Mouse (Mus musculus): Measurements from ENCODE around the gene Tmem19.
A peak's percentile ranks its signal among the peaks of the same experiment; 100 is the strongest.
"Not testable (repeated sequence)": the region's sequence is repeated elsewhere in the genome, so short reads cannot be mapped to it uniquely, and the experiment has no call there.

Tmem19 gene

DNA sequence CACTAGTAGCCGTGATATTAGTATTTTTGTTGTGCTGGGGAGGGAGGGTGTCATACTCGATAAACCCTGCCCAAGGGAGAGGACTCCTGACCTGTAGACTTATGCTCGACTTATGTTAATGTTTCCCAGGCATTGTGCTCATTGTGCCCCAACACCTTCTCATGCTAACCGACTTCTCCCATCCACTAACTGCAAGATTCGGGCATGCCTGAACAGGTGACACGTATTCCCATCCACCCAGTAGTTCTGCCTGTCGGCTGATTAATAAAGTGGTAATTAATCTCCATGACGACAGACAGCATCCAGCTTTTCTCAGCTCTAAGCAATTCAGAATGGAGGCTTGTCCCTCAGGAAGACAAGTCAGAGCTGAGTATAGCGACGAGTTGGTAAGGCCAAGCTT lies 13.3 kb downstream of the Tmem19 start:
- DNase-seq (ENCODE audit: low spot score): no peak

DNA sequence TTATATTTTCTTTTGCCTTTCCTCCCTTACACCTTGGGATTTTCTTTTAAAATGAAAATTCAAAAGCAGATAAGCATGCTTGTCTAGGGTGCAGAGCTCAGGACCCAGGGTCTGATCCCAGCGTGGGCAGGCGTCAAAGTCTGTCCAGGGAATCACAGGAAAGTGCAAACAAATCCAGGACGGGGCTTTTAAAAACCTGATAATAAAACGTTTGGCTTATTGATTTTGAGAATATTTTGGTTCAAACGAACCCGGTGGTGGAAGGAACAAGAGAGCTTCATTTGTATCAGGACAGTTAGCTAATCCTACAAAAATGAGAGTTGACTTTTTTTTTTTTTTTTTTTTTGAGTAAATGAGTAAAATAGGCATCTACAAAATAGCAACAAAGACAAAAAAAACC lies 14.2 kb downstream of the Tmem19 start:
- DNase-seq (ENCODE audit: low spot score): no peak

DNA sequence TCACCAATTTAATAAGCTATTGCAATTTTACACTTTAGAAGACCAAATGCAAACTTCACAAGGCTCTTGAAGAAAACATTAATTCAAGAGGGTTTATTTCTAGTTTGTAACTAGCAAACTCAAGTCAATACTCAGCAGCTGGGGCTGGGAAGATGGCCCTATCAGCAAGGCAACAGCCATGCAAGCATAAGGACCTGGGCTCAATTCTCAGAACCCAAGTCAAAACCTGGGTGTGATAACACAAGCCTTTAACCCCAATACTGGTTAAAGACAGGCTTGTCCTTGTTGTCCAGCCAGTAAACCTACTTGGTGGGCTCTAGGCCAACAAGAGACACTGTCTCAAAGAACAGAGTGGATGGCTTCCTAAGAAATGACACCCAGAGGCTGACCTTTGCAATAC lies 15.9 kb downstream of the Tmem19 start:
- no peak for DNase-seq (ENCODE audit: low spot score)

DNA sequence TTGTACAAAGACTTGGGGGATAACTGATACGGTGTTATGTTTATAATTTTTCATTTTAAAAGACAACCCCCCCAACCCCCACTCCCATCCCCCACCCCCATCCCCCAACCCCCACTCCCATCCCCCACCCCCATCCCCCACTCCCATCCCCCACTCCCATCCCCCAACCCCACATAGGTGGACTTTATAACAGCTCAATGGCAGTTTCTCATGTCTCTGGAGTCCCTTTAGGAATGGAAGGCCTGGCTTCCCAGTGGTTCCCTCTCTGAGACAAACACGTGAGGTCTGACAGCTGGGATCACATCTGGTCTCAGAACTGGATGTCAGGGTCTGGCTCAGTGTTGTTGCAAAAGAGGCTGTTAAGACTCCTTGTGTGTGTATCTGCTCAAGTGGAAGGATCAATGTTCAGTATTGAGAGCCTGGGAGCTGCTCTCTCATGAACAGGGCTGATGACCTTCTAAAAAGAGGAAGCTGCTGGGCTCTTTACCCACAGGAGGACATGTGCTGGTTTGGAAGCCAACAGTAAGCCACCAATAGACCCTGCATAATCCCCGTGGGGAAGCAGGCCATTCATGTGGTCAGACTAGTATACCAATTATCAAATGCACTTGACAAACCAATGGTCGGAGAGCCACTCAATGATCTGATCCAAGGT lies 19.4 kb downstream of the Tmem19 start:
- DNase-seq (ENCODE audit: low spot score): no peak

DNA sequence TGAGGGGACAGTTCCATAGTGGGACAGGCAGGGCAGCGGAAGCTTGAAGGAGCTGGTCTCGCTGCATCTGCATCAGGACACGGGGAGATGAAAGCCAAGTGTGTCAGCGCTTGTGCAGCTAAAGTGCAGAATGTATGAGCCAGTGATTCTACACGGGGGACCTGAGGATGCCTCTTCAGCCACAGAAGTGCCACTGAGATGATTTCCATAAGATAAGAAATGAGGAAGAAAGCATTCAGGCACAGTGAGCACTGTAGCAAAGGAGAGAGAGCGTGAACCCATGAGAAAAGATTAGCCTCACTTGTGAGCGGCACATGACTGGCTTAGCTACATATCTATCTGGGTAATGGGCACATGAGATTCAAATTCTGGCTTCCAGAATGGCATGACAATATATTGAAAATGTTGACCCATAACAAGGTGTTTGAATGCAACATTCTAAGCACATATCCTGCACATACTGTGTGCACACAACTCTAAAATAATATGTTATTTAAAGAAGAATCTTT lies 22.4 kb downstream of the Tmem19 start:
- no peak for DNase-seq (ENCODE audit: low spot score)

DNA sequence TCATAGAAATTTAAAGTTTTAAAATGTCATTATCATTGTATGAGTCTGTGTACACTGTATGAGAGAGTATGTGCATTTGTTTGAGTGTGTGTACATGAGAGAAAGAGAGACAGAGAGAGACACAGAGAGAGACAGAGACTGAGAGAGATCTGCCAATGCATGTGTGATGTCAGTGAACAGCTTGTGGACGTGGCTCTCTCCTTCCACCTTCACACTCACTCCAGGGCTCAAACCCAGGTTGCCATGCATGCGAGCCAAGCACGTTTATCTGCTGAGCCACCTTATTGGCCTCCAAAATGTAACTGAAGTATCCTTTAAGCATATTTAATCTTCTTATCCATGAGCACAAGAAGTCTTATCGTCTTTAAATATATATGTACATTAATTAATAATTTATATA lies 25.4 kb downstream of the Tmem19 start:
- DNase-seq (ENCODE audit: low spot score): no peak

DNA sequence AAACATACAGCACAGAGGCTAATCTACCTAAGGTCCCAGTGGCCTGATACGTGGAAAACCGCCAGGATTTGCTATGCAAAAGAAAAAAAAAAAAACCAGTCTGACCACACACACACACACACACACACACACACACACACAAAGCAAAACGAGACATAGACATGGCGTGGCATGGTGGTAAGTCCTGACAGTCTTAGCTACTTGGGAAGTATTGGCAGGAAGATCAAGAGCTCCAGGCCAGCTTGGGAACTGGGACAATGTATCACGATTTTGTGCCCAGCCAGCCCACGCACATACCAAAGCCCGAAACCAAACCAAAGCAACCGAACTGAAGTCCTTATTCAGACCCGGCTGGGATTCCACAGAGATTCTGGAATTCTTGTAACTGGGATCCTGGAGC lies 28.8 kb downstream of the Tmem19 start:
- no peak for DNase-seq (ENCODE audit: low spot score)

DNA sequence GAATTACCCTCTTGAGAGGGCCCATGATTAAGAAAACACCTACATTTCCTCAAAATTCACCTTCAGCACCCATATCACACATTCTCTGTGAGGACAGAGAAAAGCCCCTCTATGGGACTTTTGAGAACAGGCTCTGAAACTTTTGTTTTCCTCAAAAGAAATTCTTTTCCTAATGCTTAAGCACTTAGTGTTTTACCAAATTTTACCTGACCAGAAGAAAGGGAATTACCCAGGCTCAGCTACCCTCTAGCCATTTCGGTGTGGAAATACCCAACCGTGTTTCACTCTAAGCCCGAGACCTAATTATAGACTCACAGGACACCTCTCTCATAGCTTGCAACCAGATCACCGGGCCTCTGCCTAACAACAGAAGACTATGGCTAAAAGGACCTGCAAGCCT lies 29.3 kb downstream of the Tmem19 start:
- DNase-seq (ENCODE audit: low spot score): no peak

DNA sequence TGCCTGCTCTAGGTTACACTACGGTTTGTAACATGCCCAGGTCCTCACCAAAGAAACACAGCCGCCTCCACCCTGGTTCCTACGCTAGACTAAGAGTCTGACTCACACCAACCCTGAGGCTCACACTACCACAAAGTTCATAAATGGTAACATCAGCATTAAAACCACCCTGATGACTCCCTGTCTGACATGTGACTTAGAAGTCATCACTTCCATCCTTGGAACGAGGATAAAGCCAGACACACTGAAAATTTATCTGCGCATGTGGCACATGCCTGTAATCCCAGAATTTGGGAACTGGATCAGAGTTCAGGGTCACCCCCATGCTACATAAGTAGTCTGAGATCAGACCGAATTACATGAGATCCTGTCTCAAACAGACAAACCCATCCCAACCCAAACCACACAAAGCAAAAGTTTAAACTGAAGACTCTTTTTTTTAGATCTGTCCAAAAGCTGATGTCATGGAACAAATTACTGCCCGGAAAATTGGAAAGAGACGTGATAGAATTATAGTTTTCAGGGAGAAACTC lies 29.8 kb downstream of the Tmem19 start:
- DNase-seq (ENCODE audit: low spot score): no peak

DNA sequence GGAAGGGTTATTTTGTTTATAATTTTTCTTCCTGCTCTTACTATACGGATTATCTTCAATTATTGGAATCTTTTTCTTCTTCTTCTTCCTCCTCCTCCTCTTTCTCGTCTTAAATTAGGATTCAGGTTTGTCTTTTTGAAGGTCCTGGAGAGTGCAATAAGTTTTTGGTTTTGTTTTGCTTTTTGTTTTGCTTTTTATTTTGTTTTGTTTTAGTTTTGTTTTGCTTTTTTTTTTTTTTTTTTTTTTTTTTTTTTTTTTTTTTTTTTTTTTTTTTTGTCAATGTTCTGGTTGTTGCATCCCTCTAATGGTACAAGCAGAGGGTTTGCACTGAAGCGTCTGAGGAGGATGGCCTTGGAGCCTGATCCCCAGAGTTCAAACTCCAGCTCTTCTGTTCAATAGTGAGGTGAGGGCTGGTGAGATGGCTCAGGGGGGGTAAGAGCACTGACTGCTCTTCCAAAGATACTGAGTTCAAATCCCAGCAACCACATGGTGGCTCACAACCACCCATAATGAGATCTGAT lies 33.2 kb downstream of the Tmem19 start:
- DNase-seq (ENCODE audit: low spot score): no peak

DNA sequence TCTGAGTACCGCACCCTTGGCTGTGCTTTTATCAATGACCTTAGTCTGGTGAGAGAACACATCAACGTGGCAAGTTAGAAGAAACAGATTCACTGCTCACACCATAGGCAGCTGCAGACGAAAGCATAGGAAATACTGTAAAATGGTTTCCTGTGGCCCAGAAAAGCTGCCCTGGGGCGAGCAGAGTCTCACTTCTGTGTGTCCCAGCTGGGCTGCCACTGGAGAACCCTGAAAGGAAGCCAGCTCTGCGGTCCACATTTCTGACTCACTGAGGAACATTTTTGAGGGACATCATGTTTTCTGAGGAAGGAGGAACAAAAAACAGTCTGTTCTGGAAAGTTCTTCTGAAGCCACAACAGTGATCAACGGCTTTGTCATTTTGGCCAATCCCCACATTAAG lies 33.8 kb downstream of the Tmem19 start:
- no peak for DNase-seq (ENCODE audit: low spot score)

DNA sequence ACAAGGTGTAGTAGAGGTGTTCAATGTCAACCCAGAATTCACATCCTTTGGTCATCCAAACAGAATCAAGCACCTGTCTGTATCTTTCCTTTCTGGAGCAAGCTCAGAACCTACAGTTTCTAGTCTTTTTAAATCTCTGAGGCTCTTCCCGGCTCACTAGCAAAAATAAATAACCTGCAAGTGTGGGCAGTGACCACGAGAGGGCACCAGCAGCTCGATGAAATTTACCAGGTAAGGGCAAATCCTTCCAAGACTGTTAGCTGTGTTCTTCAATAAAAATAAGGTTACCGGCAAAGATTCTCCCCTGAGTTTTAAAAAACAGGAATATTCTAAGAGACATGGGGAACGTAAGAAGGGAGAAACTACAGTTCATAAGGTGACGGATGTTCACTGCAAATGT lies 39.0 kb downstream of the Tmem19 start:
- DNase-seq (ENCODE audit: low spot score): peak; percentile 65

DNA sequence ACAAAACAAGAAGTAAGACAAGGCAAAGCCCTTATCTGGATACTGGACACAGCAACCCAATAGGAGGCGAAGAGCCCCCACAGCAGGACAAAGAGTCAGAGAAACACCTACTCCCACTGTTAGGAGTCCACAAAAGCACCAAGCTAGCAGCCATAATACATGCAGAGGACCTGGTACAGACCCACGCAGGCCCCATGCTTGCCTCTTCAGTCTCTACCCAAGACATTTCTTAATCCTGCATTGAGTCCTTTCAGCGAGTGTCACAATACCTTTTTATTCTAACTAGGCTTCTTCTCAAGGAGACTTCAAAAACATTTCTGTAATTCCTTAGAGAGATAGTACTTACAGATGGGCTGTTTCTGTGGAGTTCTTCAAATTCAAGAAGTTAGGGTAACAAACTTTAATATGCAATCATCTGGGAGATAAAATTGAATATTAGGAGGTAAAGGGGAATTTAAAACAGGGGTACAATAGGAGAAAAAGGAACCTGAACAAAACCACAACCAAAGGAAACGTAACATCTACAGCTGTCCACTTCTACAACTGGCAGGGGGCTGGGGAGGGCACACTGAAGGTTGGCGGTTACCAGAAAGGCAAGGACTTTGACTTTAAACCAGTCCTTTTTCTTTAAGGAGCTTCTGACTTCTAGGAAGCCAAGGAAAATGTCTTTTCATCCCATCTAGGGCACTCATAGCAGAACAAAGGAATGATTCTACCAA lies 40.8 kb downstream of the Tmem19 start:
- no peak for DNase-seq (ENCODE audit: low spot score)

DNA sequence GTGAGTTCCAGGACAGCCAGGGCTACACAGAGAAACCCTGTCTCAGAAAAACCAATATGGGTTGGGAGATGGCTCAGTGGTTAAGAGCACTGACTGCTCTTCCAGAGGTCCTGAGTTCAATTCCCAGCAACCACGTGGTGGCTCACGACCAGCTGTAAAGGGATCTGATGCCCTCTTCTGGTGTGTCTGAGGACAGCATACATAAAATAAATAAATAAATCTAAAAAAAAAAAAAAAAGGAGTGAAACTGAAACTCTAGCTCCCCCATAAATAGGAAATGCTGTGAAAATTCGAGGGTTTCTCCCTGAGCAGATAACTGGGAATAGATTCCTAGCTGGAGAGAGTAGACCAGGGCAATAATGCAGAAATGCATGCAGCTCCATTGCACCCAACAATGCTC lies 43.9 kb downstream of the Tmem19 start:
- DNase-seq (ENCODE audit: low spot score): not testable (repeated sequence)

DNA sequence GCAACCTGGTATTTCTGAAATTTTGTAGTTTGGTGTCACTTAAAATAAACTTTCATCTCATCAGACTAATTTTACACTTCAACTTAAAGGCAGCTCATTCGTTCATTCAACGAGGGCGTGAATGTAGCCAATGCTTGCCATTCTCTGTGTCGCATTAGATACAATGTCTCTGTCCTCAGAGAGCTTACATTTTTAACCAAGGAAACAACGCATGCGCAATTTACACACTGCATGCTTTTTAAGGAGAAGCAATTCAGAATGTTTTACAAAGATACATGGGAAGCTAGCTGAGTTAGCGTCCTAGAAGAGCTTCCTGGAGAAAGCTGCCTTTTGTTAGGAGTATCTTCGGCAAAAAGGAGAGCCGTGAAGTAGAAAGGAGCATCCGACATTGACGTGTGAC lies 46.0 kb downstream of the Tmem19 start:
- DNase-seq (ENCODE audit: low spot score): peak; percentile 32

DNA sequence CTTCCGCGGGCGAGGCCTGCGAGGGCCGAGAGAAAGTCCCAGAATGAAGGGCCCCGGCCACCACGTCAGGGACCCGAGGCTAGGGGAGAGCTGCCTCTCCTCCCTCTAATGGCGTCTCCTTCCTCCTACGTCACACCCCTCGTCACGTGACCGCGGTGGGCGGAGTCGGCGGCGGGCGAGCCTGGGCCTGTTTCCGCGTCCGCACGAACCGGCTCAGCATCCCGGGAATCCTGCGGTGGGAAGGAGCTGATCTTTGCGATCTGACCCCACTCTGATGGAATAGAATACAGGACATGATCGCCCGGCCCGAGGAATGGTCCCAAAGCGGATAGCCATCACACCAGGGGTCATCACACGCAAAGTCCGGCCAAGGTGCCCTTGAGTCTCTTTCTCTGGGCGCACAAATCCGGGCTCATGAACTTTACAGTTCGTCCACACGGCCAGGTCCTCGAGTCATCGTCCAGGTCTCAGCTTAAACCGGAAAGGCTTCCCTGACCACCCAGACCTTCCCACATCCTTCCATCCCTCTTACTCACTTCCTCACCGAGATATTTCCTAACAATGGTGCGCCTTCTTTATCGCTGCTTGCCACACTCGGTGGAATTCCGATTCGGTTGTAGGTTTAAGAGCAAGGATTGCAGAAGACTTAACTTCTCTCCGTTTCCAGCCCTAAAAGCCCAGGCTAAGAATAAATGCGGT lies 46.7 kb downstream of the Tmem19 start, which contains the start of gene Rab21:
Gene Rab21 (minus strand): TSS at position 122 of the 699 bp plus-strand sequence.
- DNase-seq (ENCODE audit: low spot score): peak; percentile 87

DNA sequence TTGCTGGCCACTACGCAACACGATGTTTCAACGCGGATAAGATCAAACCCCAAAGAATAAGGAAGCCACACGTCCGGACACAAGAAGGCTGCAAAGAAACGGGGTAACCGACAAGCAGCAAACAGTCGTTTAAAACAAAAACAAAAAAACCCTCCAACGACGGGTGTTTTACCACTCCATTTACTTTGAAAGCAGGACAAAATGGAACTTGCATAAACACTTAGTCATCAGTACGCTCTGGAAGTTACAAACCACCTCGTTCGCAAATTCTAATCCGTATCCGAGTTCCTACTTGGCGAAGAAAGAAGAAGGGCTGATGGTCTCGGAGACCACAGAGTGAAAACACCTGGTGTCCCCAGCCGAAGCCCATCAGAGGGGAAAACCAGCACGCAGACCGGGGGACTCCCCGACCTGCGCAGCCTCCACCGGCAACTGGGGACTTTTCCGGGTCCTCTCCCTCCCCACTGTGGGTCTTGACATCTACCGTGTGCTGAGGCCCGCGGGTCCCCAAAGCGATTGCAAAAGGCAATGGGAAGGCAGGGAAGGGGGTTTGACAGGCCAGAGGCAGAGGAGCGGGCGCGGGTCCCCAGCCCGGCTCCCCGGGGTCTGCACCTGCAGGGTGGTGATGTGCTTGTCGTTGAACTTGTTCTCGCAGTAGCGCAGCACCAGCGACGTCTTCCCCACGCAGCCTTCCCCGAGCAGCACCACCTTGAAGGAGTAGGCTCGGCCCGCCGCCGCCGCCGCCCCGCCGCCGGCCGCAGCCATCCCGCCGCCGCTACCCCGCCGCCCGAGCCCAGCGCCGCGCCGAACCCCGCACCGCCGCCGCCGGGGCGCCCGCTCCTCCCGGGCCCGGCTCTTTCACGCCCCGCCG lies 47.5 kb downstream of the Tmem19 start:
- DNase-seq (ENCODE audit: low spot score): peak; percentile 47

DNA sequence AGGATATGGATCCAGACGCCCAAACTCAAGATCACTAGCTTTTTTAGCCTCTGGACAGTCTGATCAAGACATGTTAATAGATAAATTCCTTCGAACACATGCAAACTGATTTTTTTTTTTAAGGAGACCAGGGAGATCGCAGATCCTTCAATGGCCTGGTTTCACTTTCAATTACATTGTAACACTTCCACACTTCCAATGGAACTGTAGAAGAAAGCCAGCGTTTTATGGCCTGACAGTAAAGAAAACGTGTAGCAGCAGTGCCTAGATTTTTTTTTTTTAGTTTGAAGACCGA lies 48.1 kb downstream of the Tmem19 start:
- DNase-seq (ENCODE audit: low spot score): no peak

DNA sequence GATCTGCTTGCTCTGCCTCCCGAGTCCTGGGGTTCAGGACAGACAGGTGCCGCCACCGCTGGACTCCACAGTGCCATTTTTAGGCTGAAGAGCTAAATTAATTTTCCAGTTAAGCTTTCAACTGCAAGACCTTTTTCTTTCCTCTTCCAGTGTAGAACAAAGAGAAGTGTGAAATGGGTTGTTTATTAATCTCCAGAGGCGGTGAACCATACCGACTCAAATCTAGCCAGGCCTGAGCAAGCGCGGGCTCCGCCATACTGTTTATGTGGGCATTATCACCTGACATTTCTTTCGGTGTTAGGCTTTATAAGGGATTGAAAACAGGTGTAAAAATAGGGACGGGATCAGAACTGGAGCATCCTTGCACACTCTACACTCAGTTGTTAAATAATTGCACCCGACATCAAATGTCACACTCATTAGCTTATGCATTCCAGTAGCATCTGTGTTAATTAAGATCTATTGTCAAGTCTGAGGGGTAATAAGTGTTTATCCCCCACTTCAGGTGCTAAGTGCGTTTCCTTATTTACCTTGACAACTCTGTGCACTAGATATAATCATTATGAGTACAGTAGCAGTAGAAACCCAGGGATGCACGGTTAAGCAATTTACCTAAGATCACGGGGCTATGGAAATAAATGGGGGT lies 48.5 kb downstream of the Tmem19 start:
- DNase-seq (ENCODE audit: low spot score): no peak

DNA sequence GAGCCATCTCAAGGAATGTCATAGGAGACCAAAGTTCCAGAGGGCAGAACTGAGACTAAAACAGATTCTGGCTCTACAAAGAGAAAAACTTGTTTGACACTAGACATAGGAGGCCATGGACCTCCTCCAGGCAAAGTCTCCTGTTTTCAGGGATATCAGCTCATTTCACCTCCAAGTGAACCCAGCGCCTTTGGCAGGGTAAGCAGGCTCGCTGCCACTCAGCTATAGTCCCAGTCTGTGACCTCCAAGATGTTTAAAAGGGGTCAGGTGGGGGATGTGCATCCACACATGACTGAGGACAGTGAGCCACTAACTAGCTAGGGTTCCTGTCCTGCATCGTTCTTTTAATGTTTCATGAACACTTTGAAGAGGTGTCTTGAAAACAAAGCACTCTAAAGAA lies 49.6 kb downstream of the Tmem19 start:
- DNase-seq (ENCODE audit: low spot score): no peak

DNA sequence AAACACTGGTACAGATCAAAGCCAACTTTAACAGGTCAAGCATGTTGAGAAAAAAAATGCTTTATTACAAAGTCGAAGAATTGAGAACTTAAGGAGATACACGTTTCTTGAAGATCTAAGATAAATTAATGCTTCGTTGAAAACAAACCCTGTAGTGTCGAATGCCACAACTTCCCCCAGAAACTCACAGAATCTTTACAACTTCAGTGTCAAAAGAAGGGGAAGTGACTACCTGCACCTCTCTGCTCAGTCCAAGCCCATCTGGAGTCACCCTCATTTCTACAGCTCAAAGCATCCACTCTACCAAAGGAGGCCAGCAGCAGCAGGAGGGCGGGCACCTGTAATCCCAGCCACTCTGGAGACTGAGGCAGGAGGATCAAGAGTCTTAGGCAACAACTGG lies 50.1 kb downstream of the Tmem19 start:
- no peak for DNase-seq (ENCODE audit: low spot score)
